Mouse (Mus musculus) gastrocnemius, postnatal 36 days (tissue): ENCODE results near the gene Bsph1. TPM values are rescaled to one million over a fixed set of nuclear protein-coding genes. Genes with fewer than 3 reads are reported as not detected.
"Not testable (repeated sequence)": the region's sequence is repeated elsewhere in the genome, so short reads cannot be mapped to it uniquely, and the experiment has no call there.

Experiments
- DNase-seq, 2 experiments: peaks; one replicate each; pipeline ENCODE4 v3.0.0; 2022
- intact Hi-C: fragments of 180-260 bp; cut with DNase I; formaldehyde crosslinking; loops from one replicate; pipeline ENCODE4 v1.15.1; 2025
- long read RNA-seq, 2 experiments: library from polyadenylated mRNA; stranded (forward); transcript quantifications; one replicate each; pipeline ENCODE4 v2.0.0; 2021
- total RNA-seq, 2 experiments: library from RNA; stranded (reverse); gene quantifications; 2 replicates each; pipeline ENCODE4 v1.2.3; 2021

Bsph1 gene
- not detected for total RNA-seq
- long read RNA-seq, experiment 1: 0 reads
- long read RNA-seq, experiment 2: 0 reads

DNA sequence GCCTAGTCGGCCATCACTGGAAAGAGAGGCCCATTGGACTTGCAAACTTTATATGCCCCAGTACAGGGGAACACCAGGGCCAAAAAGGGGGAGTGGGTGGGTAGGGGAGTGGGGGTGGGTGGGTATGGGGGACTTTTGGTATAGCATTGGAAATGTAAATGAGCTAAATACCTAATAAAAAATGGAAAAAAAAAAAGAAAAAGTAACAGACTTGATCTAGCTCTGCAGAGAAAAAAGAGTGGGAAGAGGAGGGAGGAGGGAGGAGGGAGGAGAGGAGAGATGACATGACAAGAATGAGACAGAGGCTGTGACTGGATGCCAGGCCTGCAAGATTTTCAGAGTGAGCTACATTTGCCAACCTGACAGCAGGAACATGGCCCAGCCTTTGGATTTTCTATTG is at the start of gene Bsph1:
Gene Bsph1 (plus strand): TSS at position 301 of the 400 bp plus-strand sequence.
- DNase-seq, intact Hi-C loops: not testable (repeated sequence)

DNA sequence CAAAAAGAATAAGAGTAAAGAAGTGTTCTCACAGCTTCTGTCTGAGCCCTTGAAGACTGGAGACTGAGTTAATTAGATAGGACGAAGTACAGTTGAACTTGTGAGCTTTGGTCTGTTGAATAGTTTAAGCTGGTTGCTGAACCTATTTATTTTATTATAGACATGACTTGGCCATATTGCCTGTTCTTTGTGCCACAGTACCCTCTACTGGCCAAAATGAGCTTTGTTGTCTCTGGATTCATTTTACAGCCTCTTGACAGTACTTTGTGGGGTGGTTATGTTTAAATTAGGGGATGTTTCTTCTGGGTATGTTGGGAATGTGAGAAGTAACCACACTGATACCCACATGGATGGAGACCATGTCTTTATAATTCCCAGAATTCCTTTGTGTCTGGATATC is 60.9 kb downstream of the Bsph1 start:
- DNase-seq: no peak
- intact Hi-C loops: loop anchor here (5.0 kb wide), 1 partner anchor 224 kb away; no protein-coding TSS in a partner anchor

Other genes with a start within 250 kb of the Bsph1 start
- gene Vmn1r89, start 237.8 kb upstream of the Bsph1 start, total RNA-seq: not detected
- 1 to 10 TPM; 1.6 to 1.7 TPM for gene Lig1, start 173.6 kb upstream of the Bsph1 start, total RNA-seq
- 1 to 10 TPM; 9.0 to 9.8 TPM for gene Zswim9, start 172.1 kb upstream of the Bsph1 start, total RNA-seq
- gene Pla2g4c, start 126.2 kb upstream of the Bsph1 start, total RNA-seq: under 1 TPM; 0.08 to 0.12 TPM
- gene Cabp5, start 52.7 kb upstream of the Bsph1 start, total RNA-seq: not detected
- gene Bsph2, start 120.2 kb downstream of the Bsph1 start, total RNA-seq: not detected
- not detected for gene Sult2a5, start 173.1 kb downstream of the Bsph1 start, total RNA-seq